Mouse (Mus musculus): Measurements from ENCODE around the gene Iqsec1. TPM values are rescaled to one million over a fixed set of nuclear protein-coding genes. Genes with fewer than 3 reads are reported as not detected.

Gene Iqsec1
- total and polyA plus RNA-seq, 2 experiments from 2014 or later, result 34.5 to 149 TPM

GRCm38 (mm10) chr6:90796902-90797596 lies 191.4 kb downstream of the Iqsec1 start:
- H3K27me3 ChIP-seq (ENCODE audit: insufficient read depth, low read length), result no peaks in the 10 kb centered on the region
- H3K4me2 ChIP-seq (ENCODE audit: low read depth, low read length, poor library complexity, severe bottlenecking), result no peak overlapping the region
- no peaks in the 10 kb centered on the region for H3K4me1 ChIP-seq (ENCODE audit: insufficient read depth, low read length)
- no peaks in the 10 kb centered on the region for H3K9me3 ChIP-seq (ENCODE audit: low read length)
- H3K36me3 ChIP-seq (ENCODE audit: insufficient read depth, low read length), result peaks cover 2% of the 10 kb centered on the region; the same call in 1 of the 2 replicates
- H3K27ac ChIP-seq (ENCODE audit: low read depth, low read length), result no peak overlapping the region
- ATAC-seq (ENCODE audit: low FRiP score) (no peak), DNase-seq (ENCODE audit: low spot score) (no peak)
- no peak overlapping the region for H3K9ac ChIP-seq (replicated peaks; ENCODE audit: low read length, poor library complexity, severe bottlenecking)
- peak; percentile 41 for TF ChIP-seq CTCF (IDR thresholded peaks at IDR 0.05)
- no peak overlapping the region for H3K4me3 ChIP-seq (ENCODE audit: low read depth, low read length)
- WGBS, result 95% methylated on average over 2 of the region's 2 CpGs

- Histone ChIP-seq H3K27ac (ENCODE audit: low read depth, low read length) (no peak overlapping the region), H3K4me1 (ENCODE audit: insufficient read depth, low read length) (peaks cover 7% of the 10 kb centered on the region; the same call in 1 of the 2 replicates), H3K9ac (replicated peaks; ENCODE audit: low read length, poor library complexity, severe bottlenecking) (no peak overlapping the region), H3K36me3 (ENCODE audit: insufficient read depth, low read length) (peaks cover 2% of the 10 kb centered on the region; the same call in 1 of the 2 replicates), H3K27me3 (ENCODE audit: insufficient read depth, low read length) (no peaks in the 10 kb centered on the region), H3K4me2 (ENCODE audit: low read depth, low read length, poor library complexity, severe bottlenecking) (no peak overlapping the region), H3K4me3 (ENCODE audit: low read depth, low read length) (no peak overlapping the region), H3K9me3 (ENCODE audit: low read length) (no peaks in the 10 kb centered on the region)
- no peak for DNase-seq (ENCODE audit: low spot score)
- TF ChIP-seq CTCF (IDR thresholded peaks at IDR 0.05), result no peak
- no peak for ATAC-seq (ENCODE audit: low FRiP score)
Observed at GRCm38 (mm10) chr6:90790901-90791300, 197.6 kb downstream of the Iqsec1 start.

GRCm38 (mm10) chr6:90789520-90789919 lies 199.0 kb downstream of the Iqsec1 start:
- H3K27ac ChIP-seq (ENCODE audit: low read depth, low read length), result no peak overlapping the region
- peaks cover 10% of the 10 kb centered on the region for H3K4me1 ChIP-seq (ENCODE audit: insufficient read depth, low read length)
- H3K27me3 ChIP-seq (ENCODE audit: insufficient read depth, low read length), result no peaks in the 10 kb centered on the region
- WGBS, result 29% methylated on average over 5 of the region's 5 CpGs
- no peak overlapping the region for H3K4me3 ChIP-seq (ENCODE audit: low read depth, low read length)
- peaks cover 2% of the 10 kb centered on the region; the same call in 1 of the 2 replicates for H3K36me3 ChIP-seq (ENCODE audit: insufficient read depth, low read length)
- H3K9me3 ChIP-seq (ENCODE audit: low read length), result no peaks in the 10 kb centered on the region
- ATAC-seq (ENCODE audit: low FRiP score) (no peak), DNase-seq (ENCODE audit: low spot score) (no peak)
- no peak overlapping the region for H3K9ac ChIP-seq (replicated peaks; ENCODE audit: low read length, poor library complexity, severe bottlenecking)
- no peak for TF ChIP-seq CTCF (IDR thresholded peaks at IDR 0.05)
- H3K4me2 ChIP-seq (ENCODE audit: low read depth, low read length, poor library complexity, severe bottlenecking), result no peak overlapping the region

- WGBS, result 93% methylated on average over 3 of the region's 3 CpGs
- ATAC-seq (ENCODE audit: low FRiP score) (no peak), DNase-seq (ENCODE audit: low spot score) (no peak)
- H3K9ac ChIP-seq (replicated peaks; ENCODE audit: low read length, poor library complexity, severe bottlenecking), result no peak overlapping the region
- H3K36me3 ChIP-seq (ENCODE audit: insufficient read depth, low read length), result no peaks in the 10 kb centered on the region
- no peaks in the 10 kb centered on the region for H3K27me3 ChIP-seq (ENCODE audit: insufficient read depth, low read length)
- no peaks in the 10 kb centered on the region for H3K9me3 ChIP-seq (ENCODE audit: low read length)
- no peak overlapping the region for H3K4me2 ChIP-seq (ENCODE audit: low read depth, low read length, poor library complexity, severe bottlenecking)
- peak overlapping the region; percentile 83 for H3K27ac ChIP-seq (ENCODE audit: low read depth, low read length)
- no peak overlapping the region for H3K4me3 ChIP-seq (ENCODE audit: low read depth, low read length)
- TF ChIP-seq CTCF (IDR thresholded peaks at IDR 0.05), result no peak
- H3K4me1 ChIP-seq (ENCODE audit: insufficient read depth, low read length), result peaks cover 21% of the 10 kb centered on the region
Observed at GRCm38 (mm10) chr6:90787587-90787986, 200.9 kb downstream of the Iqsec1 start.

GRCm38 (mm10) chr6:90787036-90787435 lies 201.4 kb downstream of the Iqsec1 start:
- ATAC-seq (ENCODE audit: low FRiP score), result no peak
- peaks cover 23% of the 10 kb centered on the region for H3K4me1 ChIP-seq (ENCODE audit: insufficient read depth, low read length)
- H3K4me3 ChIP-seq (ENCODE audit: low read depth, low read length), result no peak overlapping the region
- H3K27me3 ChIP-seq (ENCODE audit: insufficient read depth, low read length), result no peaks in the 10 kb centered on the region
- peak overlapping the region; percentile 36 for H3K9ac ChIP-seq (replicated peaks; ENCODE audit: low read length, poor library complexity, severe bottlenecking)
- no peaks in the 10 kb centered on the region for H3K36me3 ChIP-seq (ENCODE audit: insufficient read depth, low read length)
- no peak for TF ChIP-seq CTCF (IDR thresholded peaks at IDR 0.05)
- H3K4me2 ChIP-seq (ENCODE audit: low read depth, low read length, poor library complexity, severe bottlenecking), result no peak overlapping the region
- peak overlapping the region; percentile 83 for H3K27ac ChIP-seq (ENCODE audit: low read depth, low read length)
- no peaks in the 10 kb centered on the region for H3K9me3 ChIP-seq (ENCODE audit: low read length)
- DNase-seq (ENCODE audit: low spot score), result no peak
- 30% methylated on average over 6 of the region's 6 CpGs for WGBS

GRCm38 (mm10) chr6:90786589-90786988 lies 201.9 kb downstream of the Iqsec1 start:
- 6% methylated on average over 3 of the region's 3 CpGs for WGBS
- ATAC-seq (ENCODE audit: low FRiP score), result peak; percentile 41; the same call in 1 of the 2 replicates
- Histone ChIP-seq H3K36me3 (ENCODE audit: insufficient read depth, low read length) (no peaks in the 10 kb centered on the region), H3K9me3 (ENCODE audit: low read length) (no peaks in the 10 kb centered on the region), H3K4me2 (ENCODE audit: low read depth, low read length, poor library complexity, severe bottlenecking) (no peak overlapping the region), H3K27me3 (ENCODE audit: insufficient read depth, low read length) (no peaks in the 10 kb centered on the region), H3K27ac (ENCODE audit: low read depth, low read length) (peak overlapping the region; percentile 83), H3K4me1 (ENCODE audit: insufficient read depth, low read length) (peaks cover 27% of the 10 kb centered on the region), H3K4me3 (ENCODE audit: low read depth, low read length) (no peak overlapping the region), H3K9ac (replicated peaks; ENCODE audit: low read length, poor library complexity, severe bottlenecking) (peak overlapping the region; percentile 36)
- peak; percentile 91 for DNase-seq (ENCODE audit: low spot score)
- no peak for TF ChIP-seq CTCF (IDR thresholded peaks at IDR 0.05)
